Mouse (Mus musculus): Measurements from ENCODE around the gene Nrg3. TPM values are rescaled to one million over a fixed set of nuclear protein-coding genes. Genes with fewer than 3 reads are reported as not detected.
"Not testable (repeated sequence)": the region's sequence is repeated elsewhere in the genome, so short reads cannot be mapped to it uniquely, and the experiment has no call there.

Gene Nrg3
- total RNA-seq, 2 experiments from 2014 or later, result not detected

DNA sequence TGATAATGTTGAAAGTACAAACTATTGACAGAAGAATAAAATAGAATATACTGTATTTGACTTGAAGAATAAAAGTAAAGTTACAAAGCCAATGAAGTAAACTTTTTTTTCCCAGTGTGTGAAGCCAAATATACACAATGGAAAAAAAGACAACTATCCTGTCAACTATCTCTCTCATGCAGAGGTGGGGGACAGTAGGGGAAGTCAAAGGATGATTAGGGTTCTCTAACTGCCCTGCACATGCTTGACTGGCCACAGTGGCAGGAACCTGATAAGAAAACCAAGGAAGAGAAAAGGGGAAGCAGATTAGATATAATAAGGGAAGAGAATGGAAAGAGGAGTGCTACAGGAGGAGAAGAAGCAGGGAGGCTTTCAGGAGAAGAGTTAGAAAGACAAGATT lies 855.9 kb downstream of the Nrg3 start:
- no peak for DNase-seq

DNA sequence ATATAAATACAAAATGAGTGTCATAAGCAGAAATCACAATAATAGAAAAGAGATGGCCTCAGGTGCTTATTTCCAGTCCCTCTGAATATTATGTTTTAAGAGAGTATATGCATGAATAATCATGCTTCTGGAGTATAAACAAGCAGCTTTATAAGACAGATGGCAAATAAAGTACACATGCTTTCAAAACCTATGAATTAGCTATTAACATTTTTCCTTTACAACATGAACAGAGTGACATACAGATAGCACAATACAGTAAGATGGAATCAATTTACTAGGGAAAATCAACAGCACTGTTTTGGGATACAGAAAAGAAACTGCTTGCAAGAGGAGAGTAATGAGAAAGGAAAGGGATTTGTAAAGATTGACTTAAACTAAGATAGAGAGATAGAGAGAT lies 875.2 kb downstream of the Nrg3 start:
- no peak for DNase-seq

DNA sequence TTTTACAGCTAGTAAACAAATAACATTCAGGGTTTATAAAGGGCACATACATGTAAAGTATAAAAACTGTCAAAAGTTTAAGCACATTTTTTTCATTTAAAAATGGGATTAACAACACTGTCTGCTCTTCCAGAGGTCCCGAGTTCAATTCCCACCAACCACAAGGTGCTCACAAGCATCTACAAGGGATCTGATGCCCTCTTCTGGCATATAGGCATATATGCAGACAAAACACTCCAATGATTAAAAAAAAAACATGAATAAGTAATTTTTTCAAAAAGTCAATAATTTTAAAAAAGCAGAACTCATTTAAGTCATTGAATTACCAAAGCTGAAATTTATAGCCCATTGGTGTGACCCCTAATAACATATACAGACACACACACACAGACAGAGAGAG lies 878.6 kb downstream of the Nrg3 start:
- DNase-seq, result no peak

DNA sequence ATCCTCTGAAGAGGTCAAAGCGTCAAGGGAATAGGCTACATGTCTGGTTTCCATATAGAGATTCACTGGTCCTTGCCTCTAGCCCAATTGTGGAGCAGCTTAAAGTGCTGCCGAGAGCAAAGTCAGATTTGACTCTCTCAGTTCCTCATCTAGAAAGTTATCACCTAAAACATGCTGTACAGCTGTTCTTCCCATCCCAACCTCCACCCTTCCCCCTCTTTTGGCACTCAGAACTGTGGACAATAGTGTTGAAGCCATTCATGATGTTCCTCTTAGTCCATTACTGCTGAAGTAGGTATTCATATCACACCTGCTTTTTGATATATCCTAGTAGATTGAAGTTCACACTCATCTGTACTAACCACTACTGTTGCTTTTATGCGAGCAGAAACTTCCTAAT lies 896.1 kb downstream of the Nrg3 start:
- DNase-seq, result no peak

DNA sequence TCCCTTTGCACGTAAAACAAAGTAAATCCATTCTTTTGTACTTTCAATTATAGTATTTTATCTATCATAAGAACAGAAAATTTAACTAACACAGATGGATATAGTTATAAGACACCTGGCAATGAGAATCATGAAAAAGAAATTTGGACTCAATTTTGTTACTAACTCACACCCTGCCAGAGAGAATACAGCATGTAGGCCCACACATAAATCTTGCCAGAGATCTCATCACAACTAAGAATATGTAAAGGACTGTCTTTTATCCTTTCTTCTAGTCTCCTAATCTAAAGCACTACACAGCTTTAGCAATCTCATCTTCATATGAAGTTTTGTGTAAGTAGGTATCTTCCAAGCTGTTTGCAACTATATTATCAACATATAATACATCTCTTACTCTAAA lies 904.7 kb downstream of the Nrg3 start:
- DNase-seq, result no peak

DNA sequence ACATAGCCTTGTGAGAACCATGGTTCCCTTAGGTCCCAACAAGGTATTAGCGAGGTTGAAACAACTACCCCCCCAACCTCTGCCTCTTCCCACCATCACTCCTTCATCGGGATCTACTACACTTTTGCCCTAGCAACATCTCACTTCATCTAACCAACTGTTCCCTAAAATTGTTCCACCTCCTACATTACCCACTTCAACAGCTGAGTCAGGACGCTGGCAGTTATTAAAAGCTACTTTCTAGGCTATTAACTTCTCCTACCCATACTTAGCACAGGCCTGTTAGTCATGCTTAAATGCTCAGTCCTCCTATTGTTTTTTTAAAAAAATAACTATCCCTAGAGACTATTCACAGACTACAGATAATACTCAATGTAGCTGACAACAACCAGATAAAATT lies 906.7 kb downstream of the Nrg3 start:
- DNase-seq, result no peak

DNA sequence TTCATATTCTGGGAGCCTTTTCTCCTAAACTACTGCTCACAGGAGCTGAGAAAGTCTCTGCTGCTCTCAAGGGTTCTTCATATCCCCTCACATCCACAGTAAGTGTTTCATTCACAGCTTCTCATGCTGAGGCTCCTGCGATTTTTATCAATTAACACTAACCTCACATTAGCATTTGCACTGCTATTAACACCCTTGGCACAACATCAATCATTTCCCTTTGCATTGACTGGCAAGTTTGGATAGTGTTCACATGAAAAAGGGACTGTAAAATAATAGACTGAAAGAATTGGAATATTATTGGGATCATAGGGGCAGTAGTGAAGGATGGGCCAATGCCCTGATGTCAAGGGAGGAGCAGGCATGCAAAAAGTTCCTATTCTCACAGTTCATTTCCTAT lies 918.3 kb downstream of the Nrg3 start:
- no peak for DNase-seq

DNA sequence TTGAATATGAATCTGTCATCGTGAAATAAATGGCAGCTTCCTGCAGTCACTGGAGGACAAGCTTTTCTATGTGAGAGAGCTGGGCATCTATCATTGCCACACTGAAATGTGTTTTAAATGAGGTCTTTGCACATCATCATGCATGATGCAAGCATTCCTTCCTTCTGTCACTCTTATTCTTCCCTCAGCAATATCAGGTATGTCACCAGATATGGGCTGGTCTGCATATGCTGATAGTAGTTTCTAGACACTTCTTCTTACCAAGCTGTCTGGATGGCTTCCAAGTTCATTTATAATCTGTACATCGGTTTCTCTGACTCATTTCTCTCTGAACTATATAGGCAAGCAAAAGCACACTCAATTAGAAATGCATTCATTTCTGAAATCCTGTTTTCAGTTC lies 925.6 kb downstream of the Nrg3 start:
- no peak for DNase-seq

DNA sequence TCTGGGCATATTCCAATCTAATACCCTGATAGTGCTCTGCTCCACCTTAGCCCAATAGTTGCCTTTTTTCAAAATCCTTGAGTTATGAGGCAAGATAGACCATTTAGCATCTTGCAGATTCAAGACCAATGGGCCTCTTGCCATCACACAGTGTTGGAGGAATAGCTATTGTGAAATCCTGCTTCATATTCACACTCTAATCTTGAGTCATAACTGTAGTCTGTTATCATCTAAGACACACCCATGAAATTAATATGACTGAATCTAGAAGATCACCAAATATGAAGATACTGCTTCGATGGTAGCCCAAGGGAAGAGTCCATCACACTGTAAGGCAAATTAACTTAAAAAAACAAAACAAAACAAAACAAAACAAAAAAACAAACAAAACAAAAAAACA lies 937.7 kb downstream of the Nrg3 start:
- DNase-seq, result no peak

DNA sequence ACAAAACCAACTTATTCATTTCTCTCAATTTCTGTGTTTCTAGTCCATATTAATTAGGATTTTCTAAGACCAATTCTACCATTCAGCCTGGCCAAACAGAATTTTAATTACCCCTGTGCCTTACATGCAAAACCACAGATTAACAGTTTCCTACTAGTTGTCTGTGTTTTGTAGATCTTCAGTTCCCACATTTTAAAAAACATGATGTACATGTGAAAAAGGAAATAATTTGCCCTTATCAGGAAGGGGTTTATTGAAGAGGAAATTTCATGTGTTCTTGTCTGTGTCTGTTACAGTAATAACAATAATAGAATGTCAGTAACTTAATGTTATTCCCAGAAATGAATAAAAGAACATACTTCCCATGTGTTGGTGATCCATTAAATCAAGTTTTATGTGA lies 939.4 kb downstream of the Nrg3 start:
- no peak for DNase-seq

DNA sequence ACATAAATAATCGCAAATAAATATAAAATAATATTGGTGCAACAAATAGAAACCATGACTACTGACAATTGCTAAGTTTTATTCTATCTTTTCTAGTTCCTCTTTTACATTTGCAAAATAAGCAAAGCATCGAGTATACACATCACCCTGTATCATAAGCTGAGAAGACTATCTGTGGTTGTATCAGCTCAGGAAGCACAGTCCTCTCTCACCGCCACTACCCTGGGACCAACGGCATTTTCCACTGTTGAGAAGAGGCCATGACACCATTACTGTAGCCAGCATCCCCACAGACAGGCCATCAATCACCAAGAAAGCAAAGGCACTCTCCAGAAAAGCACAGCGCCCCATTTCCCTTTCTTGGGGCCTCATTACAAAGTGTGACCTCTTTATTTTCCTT lies 956.7 kb downstream of the Nrg3 start:
- no peak for DNase-seq

DNA sequence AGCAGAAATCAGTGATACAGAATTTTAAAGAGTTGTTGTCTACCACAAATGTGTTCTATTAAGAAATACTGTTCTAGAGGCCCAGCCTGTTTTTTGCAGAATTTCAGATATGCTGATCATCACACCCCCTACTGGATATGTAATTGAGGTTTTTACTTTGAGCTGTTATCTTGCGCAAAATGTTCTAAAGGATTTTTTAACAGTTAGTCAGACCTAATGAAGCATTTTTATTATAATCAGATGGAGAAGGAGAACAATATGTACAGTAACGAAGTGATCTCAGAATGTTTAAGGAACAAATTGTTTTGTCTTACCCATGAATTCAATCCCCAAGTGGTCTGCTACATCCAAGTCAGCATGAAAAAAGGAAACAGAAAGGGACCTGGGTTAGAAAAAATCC lies 963.9 kb downstream of the Nrg3 start:
- DNase-seq, result no peak

DNA sequence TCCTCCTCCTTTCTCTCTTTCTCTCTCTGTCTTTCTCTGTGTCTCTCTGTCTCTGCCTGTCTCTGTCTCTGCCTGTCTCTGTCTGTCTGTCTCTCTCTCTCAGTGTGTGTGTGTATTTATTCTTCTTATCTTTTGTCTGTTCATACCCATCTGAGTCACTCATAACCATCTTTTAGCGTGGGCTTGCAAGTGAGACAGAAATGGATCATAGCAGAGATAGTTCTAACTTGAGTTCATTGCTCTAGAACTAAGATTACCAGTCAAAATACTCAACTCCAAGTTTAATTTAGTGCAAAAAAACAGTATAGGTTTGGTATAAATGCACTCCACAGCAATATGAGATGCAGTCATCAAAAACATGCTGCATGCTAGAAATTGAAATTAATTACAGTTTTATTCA lies 977.9 kb downstream of the Nrg3 start:
- no peak for DNase-seq

DNA sequence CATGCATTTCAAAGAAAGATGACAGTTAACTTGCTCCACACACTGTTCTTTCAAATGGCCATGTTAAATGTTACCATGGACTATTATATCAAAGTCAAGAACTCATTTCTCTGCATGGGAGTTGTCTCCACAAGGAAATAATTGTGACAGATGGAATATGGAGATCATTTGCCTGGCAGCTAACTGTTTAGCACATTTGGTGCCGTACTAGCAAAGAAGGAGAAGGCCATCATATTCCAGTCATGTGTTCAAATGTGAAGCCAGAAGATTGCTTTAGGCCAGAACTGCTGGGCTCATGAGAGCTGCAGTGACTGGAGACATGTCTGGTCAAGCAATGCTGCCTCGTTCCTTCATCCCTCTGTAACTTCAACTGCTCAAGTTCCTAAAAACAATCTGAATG lies 1025.8 kb downstream of the Nrg3 start:
- DNase-seq, result no peak

DNA sequence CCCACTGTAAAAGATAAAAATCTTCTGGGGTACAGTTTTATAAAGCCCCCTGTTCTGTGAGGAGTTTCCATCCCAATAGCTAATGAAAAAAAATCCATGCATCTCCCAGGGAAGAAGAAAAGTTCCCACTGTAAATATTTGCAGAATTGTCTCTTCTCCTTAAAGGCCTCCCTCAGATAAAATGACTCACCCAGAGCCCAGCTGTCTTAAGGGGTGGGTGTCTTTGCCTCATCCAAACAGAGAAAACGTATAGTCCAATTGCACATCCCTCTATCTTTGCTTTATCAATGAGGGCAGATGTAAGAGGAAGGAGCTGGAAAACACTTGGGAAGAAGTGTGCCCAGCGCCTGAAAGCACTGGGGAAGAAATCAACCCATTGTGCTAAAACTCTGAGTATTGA lies 1028.1 kb downstream of the Nrg3 start:
- DNase-seq, result no peak

DNA sequence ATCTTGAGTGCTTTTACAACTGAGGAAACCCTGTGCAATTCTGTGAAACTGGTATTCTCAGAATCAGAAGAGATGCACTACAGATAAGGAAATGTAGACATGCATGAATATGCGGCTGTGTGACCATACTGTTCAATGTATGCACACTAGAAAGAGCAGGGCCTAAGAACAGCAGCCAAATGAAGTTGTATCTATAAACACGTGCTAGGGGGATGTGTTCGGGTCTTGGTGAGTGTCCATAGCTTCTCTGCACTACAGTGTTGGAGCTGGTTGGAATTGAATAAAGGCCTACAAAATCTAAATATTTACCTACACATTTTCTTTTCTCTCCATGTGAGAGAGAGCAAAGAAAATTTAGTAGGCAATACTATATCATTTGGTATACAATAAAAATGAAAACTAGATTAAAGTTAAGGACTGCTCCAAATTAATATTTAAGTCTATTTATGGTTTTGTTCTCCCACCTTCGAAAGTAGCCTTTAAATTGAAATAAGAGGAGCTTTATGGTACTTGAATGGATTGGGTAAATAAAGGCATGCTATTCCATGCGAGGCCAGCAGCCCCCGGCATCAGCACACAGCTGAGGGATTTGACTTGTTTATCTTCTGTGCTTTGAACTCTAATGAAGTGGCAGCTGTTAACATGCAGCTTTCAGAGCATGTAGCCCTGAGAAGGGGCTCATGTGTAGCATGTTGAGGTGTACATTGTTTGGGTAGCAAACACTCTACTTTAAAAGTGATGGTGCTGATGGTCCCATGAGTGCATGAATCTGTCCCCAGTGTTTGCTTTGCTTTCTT lies 1038.9 kb downstream of the Nrg3 start:
- DNase-seq, result no peak

DNA sequence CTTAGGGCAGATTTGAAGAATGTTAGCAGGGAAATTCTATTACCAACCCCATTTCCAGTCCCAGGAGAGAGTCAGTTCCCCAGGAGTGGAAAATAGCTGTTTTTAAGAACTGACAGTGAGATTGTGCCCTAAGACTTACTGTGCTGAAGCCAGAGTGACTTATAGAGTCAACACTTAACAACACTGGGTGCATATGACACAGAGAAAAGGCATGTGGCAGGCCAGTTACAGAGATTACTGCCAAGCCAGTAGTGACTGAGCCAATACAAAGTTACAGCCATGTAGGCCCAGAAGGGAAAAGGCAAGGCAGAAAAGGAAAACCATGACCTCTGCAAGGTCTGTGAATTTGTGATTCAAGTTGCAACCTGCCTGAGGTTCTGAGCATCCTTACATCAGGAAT lies 1098.2 kb downstream of the Nrg3 start:
- DNase-seq, result no peak

DNA sequence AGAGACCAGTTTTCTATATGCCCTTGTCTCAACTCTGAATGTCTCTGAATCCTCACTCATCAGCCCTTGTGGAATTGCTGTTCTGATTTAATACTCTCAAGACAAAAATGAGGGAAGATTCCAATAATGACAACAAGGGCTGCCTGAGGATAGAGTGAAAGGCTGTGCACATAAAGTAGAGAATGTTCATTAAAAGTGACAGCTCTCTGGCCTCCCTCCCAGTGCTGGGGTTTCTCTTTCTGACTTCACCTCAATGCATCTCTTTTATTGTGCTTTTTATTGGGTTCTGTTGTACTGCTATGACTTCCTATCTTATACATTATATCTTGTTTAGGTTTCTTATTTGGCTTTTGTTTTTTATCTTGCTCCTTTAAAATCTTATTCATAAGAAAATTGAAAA lies 1131.9 kb downstream of the Nrg3 start:
- DNase-seq, result no peak

DNA sequence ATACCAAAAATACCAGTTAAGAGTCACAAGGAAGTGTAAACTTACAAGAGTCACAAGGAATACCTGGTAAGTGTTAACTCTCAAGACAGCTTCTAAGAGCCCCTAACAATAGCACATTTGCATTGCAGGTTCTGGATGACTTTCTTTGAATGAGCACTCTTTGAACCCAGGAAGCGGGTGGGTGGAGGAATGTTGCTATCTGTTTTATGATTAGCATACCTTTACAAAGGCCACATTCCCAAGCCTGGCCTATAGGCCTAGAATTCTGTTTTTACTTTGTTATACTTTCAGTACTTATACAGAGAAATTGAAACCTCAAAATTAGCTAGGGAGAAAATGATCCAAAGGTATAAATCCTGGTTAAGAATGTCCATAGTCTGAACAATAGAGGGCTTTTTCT lies 1150.0 kb downstream of the Nrg3 start:
- DNase-seq, result not testable (repeated sequence)

DNA sequence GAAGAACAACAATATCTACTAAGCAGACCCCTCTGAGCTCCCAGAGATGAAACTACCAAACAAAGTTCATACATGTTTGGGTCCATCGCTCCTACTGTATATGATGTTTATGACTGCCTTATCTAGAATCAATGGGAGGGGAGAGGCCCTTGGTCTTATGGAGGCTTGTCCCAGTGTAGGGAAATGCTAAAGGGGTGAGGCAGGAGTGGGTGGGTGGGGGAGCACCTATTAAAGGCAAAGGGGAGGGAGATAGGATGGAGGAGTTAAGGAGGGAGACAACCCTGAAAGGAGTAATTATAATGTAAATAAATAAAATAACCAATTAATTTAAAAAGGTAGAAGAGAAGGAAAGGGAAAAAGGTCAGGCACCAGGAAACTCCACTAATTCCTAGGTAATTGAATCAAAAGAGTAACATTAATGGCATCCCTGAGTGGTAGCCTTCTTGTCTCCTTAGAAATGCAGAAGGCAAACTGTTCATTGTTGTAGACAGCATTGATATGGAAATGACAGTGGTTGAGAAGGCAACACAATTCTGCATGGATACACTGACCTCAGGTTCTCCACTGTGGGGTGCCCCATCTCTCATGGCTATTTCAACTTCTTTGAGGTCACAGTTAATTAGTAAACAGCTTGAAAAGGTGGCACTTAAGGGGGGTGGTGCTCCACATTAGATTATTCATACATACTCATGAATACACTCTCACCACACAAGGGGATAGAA lies 1152.1 kb downstream of the Nrg3 start:
- no peak for DNase-seq
